8 mouse cellular contexts compared by ENCODE assay signal in the genomic region with DNA sequence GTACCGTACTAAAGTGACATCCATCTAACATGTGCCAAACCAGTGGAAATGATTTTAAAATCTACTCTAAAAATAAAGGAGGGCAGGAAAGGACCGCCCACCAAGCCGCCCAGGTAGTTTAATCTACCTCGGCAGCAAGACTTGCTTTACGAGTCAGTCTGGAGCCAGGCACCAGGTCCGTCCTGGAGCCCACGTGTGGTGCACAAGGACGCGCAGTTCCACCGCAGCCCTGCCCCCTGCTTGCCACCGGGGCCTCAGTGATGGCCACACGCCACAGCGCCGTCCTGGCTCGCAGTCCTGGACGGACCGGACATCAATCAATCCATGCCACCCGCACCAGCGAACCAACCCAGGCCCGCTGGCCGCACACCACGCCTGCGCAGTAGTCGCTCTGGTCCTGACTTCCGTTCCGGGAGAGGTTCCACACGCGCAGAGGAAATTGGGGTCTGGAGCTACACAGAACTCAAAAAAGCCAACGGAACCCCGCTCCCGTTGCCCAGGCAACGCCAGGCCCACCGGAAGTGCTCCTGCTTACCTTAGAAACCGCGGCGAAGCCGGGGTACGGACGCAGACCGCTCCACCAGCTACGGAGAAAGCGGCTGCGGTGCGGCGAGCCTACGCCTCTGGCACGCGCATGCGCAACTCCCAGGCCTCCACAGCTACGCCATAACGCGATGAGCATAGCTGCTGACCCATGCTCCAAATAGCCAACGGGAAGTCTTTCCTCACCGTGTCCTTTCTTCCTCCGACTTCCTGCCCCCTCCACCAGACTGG. TPM values are rescaled to one million over a fixed set of nuclear protein-coding genes. Genes with fewer than 3 reads are reported as not detected.
A peak's percentile ranks its signal among the peaks of the same experiment; 100 is the strongest.
DNase-seq lines count a peak whose midpoint lies in the region; ATAC-seq and TF ChIP-seq lines count a peak whose summit lies in the region.

A gene (minus strand): TSS at position 625 of the 774 bp plus-strand sequence.

- peak; percentile 85 for ATAC-seq in embryonic facial prominence, embryonic 12.5 days (ENCODE audit: insufficient number of reproducible peaks, insufficient read depth, low FRiP score, low TSS enrichment)
- peak; percentile 87 for ATAC-seq in limb, embryonic 11.5 days (ENCODE audit: insufficient number of reproducible peaks, low FRiP score, low TSS enrichment, low read depth)
- peak; percentile 91 for ATAC-seq in midbrain, embryonic 13.5 days

- no peak for TF ChIP-seq CTCF in small intestine, adult 2 months (IDR thresholded peaks at IDR 0.05; ENCODE audit: extremely low read depth, insufficient read length, insufficient replicate concordance, low read depth, low read length)

- peak; percentile 76 for TF ChIP-seq POLR2A in small intestine, adult 2 months (IDR thresholded peaks at IDR 0.05; ENCODE audit: low read depth, low read length)

- DNase-seq in 3T3-L1 (ENCODE audit: low read depth, low spot score) = peak; percentile 95
- DNase-seq in adrenal gland, postnatal 36 days = peak; percentile 97
- DNase-seq in heart, adult 18-20 months = peak; percentile 96 to 98
- peak; percentile 97 for DNase-seq in kidney, adult 18-20 months
- peak; percentile 93 for DNase-seq in limb, embryonic 11.5 days (ENCODE audit: low spot score)

- H3K4me1 ChIP-seq in embryonic facial prominence, embryonic 12.5 days = peaks cover 3% of the 10 kb centered on the region
- H3K4me1 ChIP-seq in limb, embryonic 11.5 days (ENCODE audit: control insufficient read depth, insufficient read depth, low read length) = 0 out of 2 replicates have a peak, but pooled peaks cover 6% of the 10 kb centered on the region
- H3K4me1 ChIP-seq in midbrain, embryonic 13.5 days (replicated peaks) = peaks cover 24% of the 10 kb centered on the region
- H3K4me1 ChIP-seq in small intestine, adult 2 months (ENCODE audit: control insufficient read depth, insufficient read depth, insufficient read length, low read length) = peaks cover 3% of the 10 kb centered on the region; the same call in 1 of the 2 replicates

- H3K9ac ChIP-seq in embryonic facial prominence, embryonic 12.5 days = peak within 1 kb of the TSS; percentile 61
- H3K9ac ChIP-seq in limb, embryonic 11.5 days (ENCODE audit: low read length) = peak within 1 kb of the TSS; percentile 79
- peak within 1 kb of the TSS; percentile 64 for H3K9ac ChIP-seq in midbrain, embryonic 13.5 days (replicated peaks)

- no peaks in the 10 kb centered on the region for H3K27me3 ChIP-seq in embryonic facial prominence, embryonic 12.5 days
- H3K27me3 ChIP-seq in limb, embryonic 11.5 days (ENCODE audit: control insufficient read depth, insufficient read depth, low read length) = no peaks in the 10 kb centered on the region
- H3K27me3 ChIP-seq in midbrain, embryonic 13.5 days = 0 out of 2 replicates have a peak, but pooled peaks cover 5% of the 10 kb centered on the region
- no peaks in the 10 kb centered on the region for H3K27me3 ChIP-seq in small intestine, adult 2 months (ENCODE audit: control insufficient read depth, insufficient read depth, low read length)

- H3K36me3 ChIP-seq in embryonic facial prominence, embryonic 12.5 days = 0 out of 2 replicates have a peak, but pooled peaks cover 6% of the 10 kb centered on the region
- H3K36me3 ChIP-seq in limb, embryonic 11.5 days (ENCODE audit: control insufficient read depth, insufficient read depth, low read length) = no peaks in the 10 kb centered on the region
- peaks cover 4% of the 10 kb centered on the region for H3K36me3 ChIP-seq in midbrain, embryonic 13.5 days
- no peaks in the 10 kb centered on the region for H3K36me3 ChIP-seq in small intestine, adult 2 months (ENCODE audit: control insufficient read depth, insufficient read depth, low read length)

- H3K9me3 ChIP-seq in embryonic facial prominence, embryonic 12.5 days = no peaks in the 10 kb centered on the region
- H3K9me3 ChIP-seq in limb, embryonic 11.5 days (ENCODE audit: control insufficient read depth, low read length) = no peaks in the 10 kb centered on the region
- H3K9me3 ChIP-seq in midbrain, embryonic 13.5 days = no peaks in the 10 kb centered on the region

- H3K4me3 ChIP-seq in embryonic facial prominence, embryonic 12.5 days = peak within 1 kb of the TSS; percentile 60
- peak within 1 kb of the TSS; percentile 55 for H3K4me3 ChIP-seq in limb, embryonic 11.5 days (ENCODE audit: low read depth, low read length)
- peak within 1 kb of the TSS; percentile 49 for H3K4me3 ChIP-seq in midbrain, embryonic 13.5 days (replicated peaks)
- peak within 1 kb of the TSS; percentile 78 for H3K4me3 ChIP-seq in small intestine, adult 2 months (ENCODE audit: low read depth, low read length)

- WGBS in embryonic facial prominence, embryonic 12.5 days = 1% methylated on average over 55 of the region's 55 CpGs
- 2% methylated on average over 55 of the region's 55 CpGs for WGBS in limb, embryonic 11.5 days
- 2% methylated on average over 55 of the region's 55 CpGs for WGBS in midbrain, embryonic 13.5 days
- WGBS in small intestine, adult 2 months = under 1% methylated on average over 55 of the region's 55 CpGs

- peak within 1 kb of the TSS; percentile 81 for H3K4me2 ChIP-seq in embryonic facial prominence, embryonic 12.5 days (replicated peaks)
- peak within 1 kb of the TSS; percentile 87 for H3K4me2 ChIP-seq in limb, embryonic 11.5 days (ENCODE audit: low read depth, severe bottlenecking)
- peak within 1 kb of the TSS; percentile 73 for H3K4me2 ChIP-seq in midbrain, embryonic 13.5 days (replicated peaks)

- H3K27ac ChIP-seq in embryonic facial prominence, embryonic 12.5 days = peak within 1 kb of the TSS; percentile 91
- H3K27ac ChIP-seq in limb, embryonic 11.5 days (replicated peaks; ENCODE audit: low read depth, low read length) = peak within 1 kb of the TSS; percentile 70
- peak within 1 kb of the TSS; percentile 93 for H3K27ac ChIP-seq in midbrain, embryonic 13.5 days
- peak within 1 kb of the TSS; percentile 84 for H3K27ac ChIP-seq in small intestine, adult 2 months (ENCODE audit: insufficient read depth, low read depth, low read length)

RNA-seq across cellular contexts. Expression of the gene that starts here (rescaled TPM):
- total RNA-seq in adrenal gland, postnatal 36 days (2021) = 1 to 10 TPM; 2.7 to 6.2 TPM
- polyA plus RNA-seq in embryonic facial prominence, embryonic 12.5 days (2016; fragmentation: Nextera tagmentation; extraction: Ambion mirVana) = 20.8 and 23.1 TPM in 2 replicates
- total RNA-seq in heart, adult 18-20 months (2021) = 1 to 10 TPM; 2.0 to 2.5 TPM
- polyA plus RNA-seq in limb, embryonic 11.5 days (2014; fragmentation: Nextera tagmentation; extraction: Ambion mirVana) = 15.2 and 19.0 TPM in 2 replicates
- 15.2 and 16.4 TPM in 2 replicates for polyA plus RNA-seq in midbrain, embryonic 13.5 days (2015; fragmentation: Nextera tagmentation; extraction: Ambion mirVana)
- polyA plus RNA-seq in small intestine, adult 2 months (2012; rRNA removed) = 2.4 TPM in 2 replicates

Comparison
In these comparisons a context has a peak if more than half of its experiments do, and no peak if none do; other contexts are left out.
1. Peak in every context shown above with its lines: DNase-seq, ATAC-seq, H3K4me3 ChIP-seq and H3K27ac ChIP-seq.